32 mouse cellular contexts compared by ENCODE assay signal in the genomic region with DNA sequence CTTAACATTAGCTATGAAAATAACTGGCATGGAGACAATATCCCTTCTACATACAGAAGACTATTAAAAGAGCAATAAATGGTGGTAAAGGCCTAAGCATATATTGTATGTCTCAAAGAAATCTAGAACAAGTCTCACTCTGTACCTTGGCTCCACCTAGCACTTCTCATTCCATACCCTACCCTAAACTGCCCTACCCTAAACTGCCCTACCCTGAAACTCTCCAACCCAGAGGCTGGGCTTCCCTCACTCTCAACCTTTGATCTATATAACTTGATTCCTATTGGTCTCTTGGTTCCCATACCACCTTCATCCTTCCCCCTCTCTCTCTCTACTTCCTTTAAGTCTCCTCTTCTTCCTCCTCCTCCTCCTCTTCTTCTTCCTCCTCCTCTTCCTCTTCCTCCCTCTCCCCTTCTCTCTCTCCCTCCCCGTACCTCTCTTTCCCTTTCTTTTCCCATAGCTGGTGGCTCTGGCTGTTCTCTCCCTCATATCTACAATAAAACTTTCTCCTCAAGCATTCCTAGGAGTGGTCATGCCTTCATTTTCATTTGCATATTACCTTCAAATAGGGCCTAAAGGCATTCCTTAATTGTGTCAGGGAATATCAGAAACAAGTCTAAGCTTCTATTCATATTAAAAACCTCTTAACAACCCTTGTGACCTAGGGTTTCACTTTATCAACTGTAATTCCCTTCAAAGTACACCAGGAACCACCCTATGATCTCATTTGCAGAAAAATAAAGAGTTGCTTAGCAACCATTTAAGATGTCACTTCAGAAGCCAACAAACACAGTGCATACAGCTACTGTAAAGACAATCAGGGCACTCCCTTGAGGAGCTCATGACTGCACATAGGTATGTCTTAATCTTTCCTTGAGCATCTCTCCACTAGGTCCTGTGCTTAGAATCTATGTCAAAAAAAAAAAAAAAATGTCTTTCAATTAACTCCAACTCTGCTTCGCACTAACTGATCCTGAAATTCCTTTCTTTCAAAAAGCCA. TPM values are rescaled to one million over a fixed set of nuclear protein-coding genes. Genes with fewer than 3 reads are reported as not detected.
DNase-seq lines count a peak whose midpoint lies in the region; ATAC-seq and TF ChIP-seq lines count a peak whose summit lies in the region.
"Had no signal": no experiment of that assay in that cellular context is flagged by ENCODE, and none has a peak within 500 bp of the region (broad histone marks: within the 10 kb centered on the region; RNA-seq: fewer than 3 reads in every experiment).

No protein-coding gene starts in this region.

- ATAC-seq in hindbrain, embryonic 16.5 days = peak; percentile 57; the same call in 1 of the 2 replicates
- peak; percentile 98 for ATAC-seq in intestine, postnatal 0 days
- ATAC-seq: activated CD4-positive, CD25-positive, alpha-beta regulatory T cell, adult 4 months; CD4-positive, CD25-positive, alpha-beta regulatory T cell, adult 4 months; forebrain, embryonic 14.5 days had no signal

- TF ChIP-seq CTCF in testis, adult 2 months (IDR thresholded peaks at IDR 0.05; ENCODE audit: control insufficient read depth, insufficient read depth, insufficient replicate concordance, low read depth, low read length) = no peak
- TF ChIP-seq CTCF in intestine, postnatal 0 days (IDR thresholded peaks at IDR 0.05; ENCODE audit: low read depth) = no peak
- no peak for TF ChIP-seq CTCF in left cerebral cortex, adult 2 months (IDR thresholded peaks at IDR 0.05)

- no peaks in the 10 kb centered on the region for H3K9me3 ChIP-seq in hindbrain, embryonic 16.5 days (ENCODE audit: control insufficient read depth, low read length)
- H3K9me3 ChIP-seq in hindbrain, embryonic 10.5 days = no peaks in the 10 kb centered on the region
- no peaks in the 10 kb centered on the region for H3K9me3 ChIP-seq in intestine, postnatal 0 days (ENCODE audit: control insufficient read depth)
- H3K9me3 ChIP-seq: embryonic facial prominence, embryonic 10.5 days; embryonic facial prominence, embryonic 15.5 days; heart, embryonic 12.5 days; limb, embryonic 10.5 days; limb, embryonic 15.5 days; liver, embryonic 13.5 days; megakaryocyte, embryonic 14.5 days; midbrain, embryonic 12.5 days; neural tube, embryonic 12.5 days had no signal

- no peak for DNase-seq in hindbrain, embryonic 10.5 days (ENCODE audit: low spot score)
- no peak for DNase-seq in testis, postnatal 14 days (ENCODE audit: low spot score)
- DNase-seq in left cerebral cortex, adult 9 months (ENCODE audit: low spot score in 2 of 2) = no peak
- no peak for DNase-seq in left cerebral cortex, adult 2 months (ENCODE audit: extremely low spot score in 1 of 2, low spot score in 2 of 2)
- DNase-seq: adrenal gland, adult 2 months; adrenal gland, postnatal 36 days; cerebellum, adult 18-20 months; cerebellum, postnatal 14 days; heart, adult 2 months; heart, postnatal 4 days; kidney, adult 8-10 months; kidney, postnatal 4 days; liver, embryonic 13.5 days; lung, adult 2 months; lung, postnatal 36 days; thymus, postnatal 14 days had no signal

- intact Hi-C loops in left cerebral cortex, adult 2 months (cut with DNase I) = no loop called here

- H3K36me3 ChIP-seq in hindbrain, embryonic 16.5 days (ENCODE audit: control insufficient read depth, insufficient read depth, low read length) = no peaks in the 10 kb centered on the region
- peaks cover 4% of the 10 kb centered on the region; the same call in 1 of the 2 replicates for H3K36me3 ChIP-seq in hindbrain, embryonic 10.5 days
- H3K36me3 ChIP-seq in testis, adult 2 months (ENCODE audit: control insufficient read depth, insufficient read depth, low read length) = no peaks in the 10 kb centered on the region
- H3K36me3 ChIP-seq in intestine, postnatal 0 days (ENCODE audit: control insufficient read depth, insufficient read depth) = no peaks in the 10 kb centered on the region
- H3K36me3 ChIP-seq: heart, embryonic 12.5 days; limb, embryonic 10.5 days; limb, embryonic 15.5 days; liver, embryonic 13.5 days; midbrain, embryonic 12.5 days; neural tube, embryonic 12.5 days had no signal

- H3K4me1 ChIP-seq in hindbrain, embryonic 16.5 days (ENCODE audit: control insufficient read depth, insufficient read depth, low read depth, low read length) = no peaks in the 10 kb centered on the region
- peaks cover 15% of the 10 kb centered on the region for H3K4me1 ChIP-seq in hindbrain, embryonic 10.5 days (replicated peaks)
- peaks cover 2% of the 10 kb centered on the region; the same call in 1 of the 2 replicates for H3K4me1 ChIP-seq in testis, adult 2 months (ENCODE audit: control insufficient read depth, insufficient read depth, low read length)
- H3K4me1 ChIP-seq in intestine, postnatal 0 days (replicated peaks; ENCODE audit: control insufficient read depth, insufficient read depth, low read length) = no peaks in the 10 kb centered on the region
- H3K4me1 ChIP-seq: embryonic facial prominence, embryonic 15.5 days; limb, embryonic 15.5 days; liver, embryonic 13.5 days; megakaryocyte, embryonic 14.5 days; neural tube, embryonic 12.5 days had no signal

- 87% methylated on average over 2 of the region's 2 CpGs for WGBS in hindbrain, embryonic 16.5 days
- WGBS in hindbrain, embryonic 10.5 days = 91% methylated on average over 2 of the region's 2 CpGs
- 70% methylated on average over 2 of the region's 2 CpGs for WGBS in intestine, postnatal 0 days

- H3K4me2 ChIP-seq in hindbrain, embryonic 16.5 days (ENCODE audit: low read length) = no peak overlapping the region
- H3K4me2 ChIP-seq in intestine, postnatal 0 days (replicated peaks; ENCODE audit: low read depth) = 0 out of 2 replicates have a peak overlapping the region, but pooled peaks have one; percentile 0
- H3K4me2 ChIP-seq: embryonic facial prominence, embryonic 15.5 days; heart, embryonic 12.5 days; limb, embryonic 15.5 days; liver, embryonic 13.5 days; midbrain, embryonic 12.5 days; neural tube, embryonic 12.5 days had no signal

- H3K27me3 ChIP-seq in hindbrain, embryonic 16.5 days (replicated peaks; ENCODE audit: control insufficient read depth, insufficient read depth, low read length) = no peaks in the 10 kb centered on the region
- no peaks in the 10 kb centered on the region for H3K27me3 ChIP-seq in hindbrain, embryonic 10.5 days (ENCODE audit: insufficient read depth, poor library complexity, severe bottlenecking)
- no peaks in the 10 kb centered on the region for H3K27me3 ChIP-seq in testis, adult 2 months (ENCODE audit: control insufficient read depth, insufficient read depth, low read length)
- no peaks in the 10 kb centered on the region for H3K27me3 ChIP-seq in intestine, postnatal 0 days (replicated peaks; ENCODE audit: control insufficient read depth, insufficient read depth, low read length)
- H3K27me3 ChIP-seq: embryonic facial prominence, embryonic 15.5 days; heart, embryonic 12.5 days; limb, embryonic 15.5 days; liver, embryonic 13.5 days; megakaryocyte, embryonic 14.5 days; midbrain, embryonic 12.5 days; neural tube, embryonic 12.5 days had no signal

- no peak for TF ChIP-seq POLR2A in testis, adult 2 months (IDR thresholded peaks at IDR 0.05; ENCODE audit: control insufficient read depth, low read depth, low read length)

- no peak overlapping the region for H3K9ac ChIP-seq in hindbrain, embryonic 16.5 days (ENCODE audit: low read depth, low read length)
- no peak overlapping the region for H3K9ac ChIP-seq in intestine, postnatal 0 days (ENCODE audit: low read depth, low read length)
- H3K9ac ChIP-seq: embryonic facial prominence, embryonic 15.5 days; heart, embryonic 12.5 days; limb, embryonic 15.5 days; liver, embryonic 13.5 days; midbrain, embryonic 12.5 days; neural tube, embryonic 12.5 days had no signal

- H3K27ac ChIP-seq in hindbrain, embryonic 16.5 days (ENCODE audit: low read depth, low read length) = no peak overlapping the region
- H3K27ac ChIP-seq in hindbrain, embryonic 10.5 days = no peak overlapping the region
- no peak overlapping the region for H3K27ac ChIP-seq in testis, adult 2 months (ENCODE audit: control insufficient read depth, insufficient read depth, low read depth, low read length)
- peak overlapping the region; percentile 63; the same call in 1 of the 2 replicates for H3K27ac ChIP-seq in intestine, postnatal 0 days (ENCODE audit: low read depth, low read length)
- H3K27ac ChIP-seq in left cerebral cortex, adult 2 months = no peak overlapping the region
- H3K27ac ChIP-seq: embryonic facial prominence, embryonic 10.5 days; embryonic facial prominence, embryonic 15.5 days; heart, adult 2 months; kidney, postnatal 0 days; limb, embryonic 10.5 days; limb, embryonic 15.5 days; liver, embryonic 13.5 days; midbrain, embryonic 12.5 days; neural tube, embryonic 12.5 days had no signal

- H3K4me3 ChIP-seq in hindbrain, embryonic 16.5 days (ENCODE audit: low read length) = no peak overlapping the region
- no peak overlapping the region for H3K4me3 ChIP-seq in hindbrain, embryonic 10.5 days
- H3K4me3 ChIP-seq in testis, adult 2 months (ENCODE audit: control insufficient read depth, low read depth, low read length) = peak overlapping the region; percentile 54
- no peak overlapping the region for H3K4me3 ChIP-seq in intestine, postnatal 0 days (ENCODE audit: low read depth, low read length)
- no peak overlapping the region for H3K4me3 ChIP-seq in left cerebral cortex, adult 2 months
- H3K4me3 ChIP-seq: embryonic facial prominence, embryonic 10.5 days; embryonic facial prominence, embryonic 15.5 days; heart, adult 2 months; heart, embryonic 12.5 days; limb, embryonic 10.5 days; limb, embryonic 15.5 days; liver, embryonic 13.5 days; megakaryocyte, embryonic 14.5 days; midbrain, embryonic 12.5 days; myocyte; neural tube, embryonic 12.5 days had no signal

RNA-seq across cellular contexts. Expression of a gene that starts 29.9 kb away (rescaled TPM):
- polyA plus RNA-seq in hindbrain, embryonic 16.5 days (2015; fragmentation: Nextera tagmentation; extraction: Ambion mirVana) = 7.2 and 7.3 TPM in 2 replicates
- 7.0 and 8.0 TPM in 2 replicates for polyA plus RNA-seq in hindbrain, embryonic 10.5 days (2016; fragmentation: Nextera tagmentation; extraction: Ambion mirVana)
- 5.1 and 5.4 TPM in 2 replicates for polyA plus RNA-seq in testis, adult 2 months (2012; rRNA removed)
- 4.1 and 4.9 TPM in 2 replicates for polyA plus RNA-seq in intestine, postnatal 0 days (2015; fragmentation: Nextera tagmentation; extraction: Ambion mirVana)
- total RNA-seq in left cerebral cortex, adult 2 months (2021) = 10 to 100 TPM; 11.5 to 12.7 TPM
- polyA plus RNA-seq: activated CD4-positive, CD25-positive, alpha-beta regulatory T cell, adult 4 months had no signal
